Mouse (Mus musculus): ENCODE measurements around the gene Nrp2.

Gene Nrp2

GRCm38 (mm10) chr1:62806014-62806413 lies 102.9 kb downstream of the Nrp2 start:
- no peak for DNase-seq (ENCODE audit: extremely low read depth, insufficient read length, low spot score)

- no peak for DNase-seq (ENCODE audit: extremely low read depth, insufficient read length, low spot score)
Measured at GRCm38 (mm10) chr1:62808395-62808794, 105.3 kb downstream of the Nrp2 start.

GRCm38 (mm10) chr1:62809601-62810228 lies 106.6 kb downstream of the Nrp2 start:
- no peak for DNase-seq (ENCODE audit: extremely low read depth, insufficient read length, low spot score)

- no peak for DNase-seq (ENCODE audit: extremely low read depth, insufficient read length, low spot score)
Measured at GRCm38 (mm10) chr1:62811141-62811540, 108.1 kb downstream of the Nrp2 start.

GRCm38 (mm10) chr1:62812701-62813684 lies 109.9 kb downstream of the Nrp2 start:
- no peak for DNase-seq (ENCODE audit: extremely low read depth, insufficient read length, low spot score)

- DNase-seq (ENCODE audit: extremely low read depth, insufficient read length, low spot score) = no peak
Measured at GRCm38 (mm10) chr1:62813938-62814337, 110.9 kb downstream of the Nrp2 start.

GRCm38 (mm10) chr1:62817566-62817965 lies 114.5 kb downstream of the Nrp2 start:
- DNase-seq (ENCODE audit: extremely low read depth, insufficient read length, low spot score) = no peak

- DNase-seq (ENCODE audit: extremely low read depth, insufficient read length, low spot score) = no peak
Measured at GRCm38 (mm10) chr1:62820170-62820569, 117.1 kb downstream of the Nrp2 start.

- no peak for DNase-seq (ENCODE audit: extremely low read depth, insufficient read length, low spot score)
Measured at GRCm38 (mm10) chr1:62821509-62822398, 118.7 kb downstream of the Nrp2 start.

- DNase-seq (ENCODE audit: extremely low read depth, insufficient read length, low spot score) = no peak
Measured at GRCm38 (mm10) chr1:62823549-62824195, 120.6 kb downstream of the Nrp2 start.

GRCm38 (mm10) chr1:62825822-62826765 lies 123.0 kb downstream of the Nrp2 start:
- DNase-seq (ENCODE audit: extremely low read depth, insufficient read length, low spot score) = no peak

GRCm38 (mm10) chr1:62827316-62827715 lies 124.2 kb downstream of the Nrp2 start:
- DNase-seq (ENCODE audit: extremely low read depth, insufficient read length, low spot score) = no peak

- no peak for DNase-seq (ENCODE audit: extremely low read depth, insufficient read length, low spot score)
Measured at GRCm38 (mm10) chr1:62828156-62828555, 125.1 kb downstream of the Nrp2 start.

- no peak for DNase-seq (ENCODE audit: extremely low read depth, insufficient read length, low spot score)
Measured at GRCm38 (mm10) chr1:62829690-62830417, 126.8 kb downstream of the Nrp2 start.

- DNase-seq (ENCODE audit: extremely low read depth, insufficient read length, low spot score) = no peak
Measured at GRCm38 (mm10) chr1:62830418-62830769, 127.3 kb downstream of the Nrp2 start.

GRCm38 (mm10) chr1:62831725-62832455 lies 128.8 kb downstream of the Nrp2 start:
- no peak for DNase-seq (ENCODE audit: extremely low read depth, insufficient read length, low spot score)

- no peak for DNase-seq (ENCODE audit: extremely low read depth, insufficient read length, low spot score)
Measured at GRCm38 (mm10) chr1:62833356-62833755, 130.3 kb downstream of the Nrp2 start.

Data from 3134 (cell line).